Mouse (Mus musculus) MEL-GATA-1-ER (cell line): ENCODE measurements around the gene Trmt13.
"Not testable (repeated sequence)": the region's sequence is repeated elsewhere in the genome, so short reads cannot be mapped to it uniquely, and the experiment has no call there.

Experiments
- DNase-seq: peaks from one replicate; pipeline ENCODE4 v3.0.0-alpha.2; 2012; ENCODE audit warnings: low read depth; ENCODE audit errors: extremely low read depth

The Trmt13 gene

GRCm38 (mm10) chr3:116614295-116614892, at the start of gene Trmt13:
TSS of gene Trmt13 (minus strand) at chr3:116614587.
- no peak for DNase-seq

- DNase-seq, result peak; percentile 84
These were observed 48.1 kb upstream of the Trmt13 start, which contains the start of gene Mfsd14a for GRCm38 (mm10) chr3:116662463-116662863. TSS of gene Mfsd14a (minus strand) at chr3:116662677.

- no peak for DNase-seq
These were observed 47.6 kb upstream of the Trmt13 start for GRCm38 (mm10) chr3:116661870-116662414.

- DNase-seq, result peak; percentile 41
These were observed 47.0 kb upstream of the Trmt13 start for GRCm38 (mm10) chr3:116661288-116661869.

GRCm38 (mm10) chr3:116659856-116660430, 45.6 kb upstream of the Trmt13 start:
- no peak for DNase-seq

GRCm38 (mm10) chr3:116658928-116659565, 44.7 kb upstream of the Trmt13 start:
- DNase-seq, result no peak

GRCm38 (mm10) chr3:116656184-116656965, 42.0 kb upstream of the Trmt13 start:
- no peak for DNase-seq

GRCm38 (mm10) chr3:116654051-116654450, 39.7 kb upstream of the Trmt13 start:
- DNase-seq, result not testable (repeated sequence)

- no peak for DNase-seq
These were observed 39.0 kb upstream of the Trmt13 start for GRCm38 (mm10) chr3:116653278-116653945.

- DNase-seq, result no peak
These were observed 37.7 kb upstream of the Trmt13 start for GRCm38 (mm10) chr3:116652033-116652446.

GRCm38 (mm10) chr3:116650698-116651097, 36.3 kb upstream of the Trmt13 start:
- DNase-seq, result no peak

- DNase-seq, result no peak
These were observed 34.4 kb upstream of the Trmt13 start for GRCm38 (mm10) chr3:116648805-116649204.

- DNase-seq, result no peak
These were observed 32.0 kb upstream of the Trmt13 start for GRCm38 (mm10) chr3:116646387-116646786.

GRCm38 (mm10) chr3:116642373-116642772, 28.0 kb upstream of the Trmt13 start:
- no peak for DNase-seq

- DNase-seq, result no peak
These were observed 27.5 kb upstream of the Trmt13 start for GRCm38 (mm10) chr3:116641811-116642371.

- DNase-seq, result peak; percentile 24
These were observed 25.6 kb upstream of the Trmt13 start for GRCm38 (mm10) chr3:116640024-116640423.

GRCm38 (mm10) chr3:116638572-116638971, 24.2 kb upstream of the Trmt13 start:
- no peak for DNase-seq

GRCm38 (mm10) chr3:116637693-116638476, 23.5 kb upstream of the Trmt13 start:
- no peak for DNase-seq

- DNase-seq, result no peak
These were observed 21.4 kb upstream of the Trmt13 start for GRCm38 (mm10) chr3:116635799-116636198.

- no peak for DNase-seq
These were observed 20.5 kb upstream of the Trmt13 start for GRCm38 (mm10) chr3:116634853-116635252.
